Mouse (Mus musculus): ENCODE results near the gene Ptger1. TPM values are rescaled to one million over a fixed set of nuclear protein-coding genes. Genes with fewer than 3 reads are reported as not detected.
A peak's percentile ranks its signal among the peaks of the same experiment; 100 is the strongest.

The Ptger1 gene
- polyA plus RNA-seq, 1 experiment from 2014 or later: 0.46 TPM

DNA sequence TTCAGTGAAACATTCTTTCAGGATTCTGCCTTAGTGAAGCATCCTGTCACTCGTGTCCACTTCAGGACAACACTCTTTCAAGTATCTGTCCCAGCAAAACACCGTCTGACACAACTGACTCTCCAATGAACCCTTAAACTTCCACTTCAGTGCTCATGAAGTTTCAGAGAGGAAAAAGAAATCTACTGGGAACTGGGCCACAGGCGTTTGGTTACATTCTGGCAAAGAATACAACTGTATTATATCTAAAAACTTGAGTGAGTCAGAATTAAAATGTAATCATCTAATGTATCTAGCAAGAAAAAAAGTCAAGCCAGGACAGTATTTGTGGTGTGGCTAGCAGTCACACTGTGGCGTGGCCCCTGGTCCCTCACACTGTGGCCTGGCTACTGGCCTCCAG is 27.6 kb upstream of the Ptger1 start:
- WGBS: 74% methylated on average over 4 of the region's 4 CpGs
- Histone ChIP-seq H3K27me3 (no peaks in the 10 kb centered on the region), H3K27ac (replicated peaks) (no peak overlapping the region), H3K36me3 (no peaks in the 10 kb centered on the region), H3K9me3 (peaks cover 7% of the 10 kb centered on the region; the same call in 1 of the 2 replicates), H3K4me3 (no peak overlapping the region), H3K4me1 (replicated peaks) (no peaks in the 10 kb centered on the region), H3K4me2 (no peak overlapping the region), H3K9ac (no peak overlapping the region)
- ATAC-seq (ENCODE audit: low read depth): no peak

GRCm38 (mm10) chr8:83639649-83640048 is 26.8 kb upstream of the Ptger1 start:
- Histone ChIP-seq H3K4me1 (replicated peaks) (no peaks in the 10 kb centered on the region), H3K27ac (replicated peaks) (no peak overlapping the region), H3K4me3 (no peak overlapping the region), H3K9me3 (peaks cover 7% of the 10 kb centered on the region; the same call in 1 of the 2 replicates), H3K36me3 (no peaks in the 10 kb centered on the region), H3K4me2 (no peak overlapping the region), H3K9ac (no peak overlapping the region), H3K27me3 (no peaks in the 10 kb centered on the region)
- ATAC-seq (ENCODE audit: low read depth): no peak
- 76% methylated on average over 5 of the region's 5 CpGs for WGBS

DNA sequence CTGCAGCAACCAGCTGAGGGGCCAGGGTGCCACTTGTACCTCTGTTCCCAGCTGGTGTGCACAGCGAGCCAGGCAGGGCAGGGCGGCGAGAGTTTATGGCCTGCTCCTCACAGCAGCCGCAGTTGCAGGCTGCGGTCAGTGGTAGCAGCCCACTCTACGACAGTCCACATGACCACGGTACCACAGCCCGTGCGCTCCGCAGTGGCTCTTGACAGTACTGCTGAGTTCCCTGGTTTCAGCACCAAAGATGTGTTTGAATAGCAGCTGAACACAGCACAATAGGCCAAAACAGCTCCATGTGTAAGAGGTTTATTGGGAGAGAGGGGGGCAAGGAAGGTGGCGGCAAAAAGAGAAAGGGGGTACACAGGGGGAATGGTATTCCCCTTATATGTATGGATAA is 19.0 kb upstream of the Ptger1 start:
- H3K4me3 ChIP-seq: no peak overlapping the region
- H3K4me1 ChIP-seq (replicated peaks): peaks cover 5% of the 10 kb centered on the region
- WGBS: 93% methylated on average over 11 of the region's 11 CpGs
- ATAC-seq (ENCODE audit: low read depth): no peak
- no peaks in the 10 kb centered on the region for H3K36me3 ChIP-seq
- H3K27me3 ChIP-seq: no peaks in the 10 kb centered on the region
- H3K9me3 ChIP-seq: 0 out of 2 replicates have a peak, but pooled peaks cover 3% of the 10 kb centered on the region
- H3K9ac ChIP-seq: no peak overlapping the region
- no peak overlapping the region for H3K4me2 ChIP-seq
- H3K27ac ChIP-seq (replicated peaks): no peak overlapping the region

GRCm38 (mm10) chr8:83648031-83648430 is 18.4 kb upstream of the Ptger1 start:
- no peaks in the 10 kb centered on the region for H3K36me3 ChIP-seq

DNA sequence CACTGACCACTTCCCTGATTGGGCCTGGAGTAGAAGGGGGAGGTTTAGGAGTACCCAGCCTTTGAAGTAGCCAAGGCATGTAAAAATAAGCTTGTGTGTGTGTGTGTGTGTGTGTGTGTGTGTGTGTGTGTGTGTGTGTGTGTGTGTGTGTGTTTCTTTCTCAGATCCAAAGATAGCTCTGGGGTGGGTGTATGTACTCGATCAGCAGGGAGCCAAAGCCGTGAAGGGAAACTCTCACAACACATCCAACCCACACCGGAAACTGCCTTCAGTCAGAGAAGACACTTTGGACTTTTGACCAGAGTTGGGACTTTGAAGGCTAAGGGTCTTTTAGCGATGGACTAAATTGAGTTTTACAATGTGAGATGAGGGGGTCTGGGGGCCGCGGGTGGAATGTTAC is 16.8 kb upstream of the Ptger1 start:
- no peak for ATAC-seq (ENCODE audit: low read depth)
- 94% methylated on average over 6 of the region's 6 CpGs for WGBS
- Histone ChIP-seq H3K4me1 (replicated peaks) (peaks cover 21% of the 10 kb centered on the region), H3K9me3 (0 out of 2 replicates have a peak, but pooled peaks cover 3% of the 10 kb centered on the region), H3K27me3 (no peaks in the 10 kb centered on the region), H3K9ac (no peak overlapping the region), H3K4me3 (no peak overlapping the region), H3K27ac (replicated peaks) (no peak overlapping the region), H3K36me3 (no peaks in the 10 kb centered on the region), H3K4me2 (no peak overlapping the region)

More at GRCm38 (mm10) chr8:83648031-83648430, 18.4 kb upstream of the Ptger1 start:
- no peak for ATAC-seq (ENCODE audit: low read depth)
- Histone ChIP-seq H3K4me1 (replicated peaks) (peaks cover 7% of the 10 kb centered on the region), H3K27me3 (no peaks in the 10 kb centered on the region), H3K4me2 (no peak overlapping the region), H3K4me3 (no peak overlapping the region), H3K27ac (replicated peaks) (no peak overlapping the region), H3K9ac (no peak overlapping the region), H3K9me3 (0 out of 2 replicates have a peak, but pooled peaks cover 3% of the 10 kb centered on the region)
- 94% methylated on average over 4 of the region's 4 CpGs for WGBS

DNA sequence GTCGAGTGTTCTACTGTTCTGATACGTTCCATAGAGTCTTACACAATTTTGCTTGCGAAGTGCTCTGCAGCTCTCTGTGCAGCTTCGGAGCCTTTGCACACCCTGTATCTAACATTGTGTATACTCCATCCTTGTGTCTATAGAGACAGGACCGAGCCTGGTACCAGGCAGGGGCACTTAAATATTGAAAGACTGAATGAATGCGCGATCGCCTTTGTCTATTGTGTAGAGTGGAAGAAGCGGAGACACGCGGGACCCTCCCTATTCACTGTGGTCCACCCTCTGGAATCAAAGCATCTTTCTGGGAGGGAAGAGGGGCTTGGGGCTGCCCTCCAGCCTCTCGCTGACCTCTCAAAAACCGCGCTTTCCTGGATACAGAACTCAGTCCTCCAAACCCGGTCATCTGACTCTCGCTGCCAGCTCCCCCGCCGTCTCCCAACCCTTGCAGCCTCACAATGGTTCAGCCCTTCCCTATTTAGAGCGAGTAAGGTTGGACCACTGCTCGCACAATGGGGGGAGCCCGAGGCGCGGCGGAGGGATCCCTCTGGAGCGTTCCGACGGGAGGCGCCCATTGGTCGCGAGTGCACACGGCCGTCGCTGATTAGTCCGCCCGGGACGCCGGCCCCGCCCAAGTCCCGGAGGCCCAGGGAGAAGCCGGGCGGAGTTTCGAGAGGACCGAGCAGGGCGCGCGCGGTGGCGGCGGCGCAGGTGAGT is 14.3 kb upstream of the Ptger1 start, which contains the start of gene Gipc1:
Gene Gipc1, plus strand, starts transcription at position 648 of the 714 bp plus-strand sequence.
- Histone ChIP-seq H3K4me3 (peak within 1 kb of the TSS; percentile 84), H3K27me3 (no peaks in the 10 kb centered on the region), H3K9me3 (0 out of 2 replicates have a peak, but pooled peaks cover 3% of the 10 kb centered on the region), H3K9ac (peak within 1 kb of the TSS; percentile 91), H3K4me1 (replicated peaks) (peaks cover 32% of the 10 kb centered on the region), H3K27ac (replicated peaks) (peak within 1 kb of the TSS; percentile 93), H3K36me3 (no peaks in the 10 kb centered on the region), H3K4me2 (peak within 1 kb of the TSS; percentile 70)
- 6% methylated on average over 40 of the region's 50 CpGs for WGBS
- ATAC-seq (ENCODE audit: low read depth): peak; percentile 95

DNA sequence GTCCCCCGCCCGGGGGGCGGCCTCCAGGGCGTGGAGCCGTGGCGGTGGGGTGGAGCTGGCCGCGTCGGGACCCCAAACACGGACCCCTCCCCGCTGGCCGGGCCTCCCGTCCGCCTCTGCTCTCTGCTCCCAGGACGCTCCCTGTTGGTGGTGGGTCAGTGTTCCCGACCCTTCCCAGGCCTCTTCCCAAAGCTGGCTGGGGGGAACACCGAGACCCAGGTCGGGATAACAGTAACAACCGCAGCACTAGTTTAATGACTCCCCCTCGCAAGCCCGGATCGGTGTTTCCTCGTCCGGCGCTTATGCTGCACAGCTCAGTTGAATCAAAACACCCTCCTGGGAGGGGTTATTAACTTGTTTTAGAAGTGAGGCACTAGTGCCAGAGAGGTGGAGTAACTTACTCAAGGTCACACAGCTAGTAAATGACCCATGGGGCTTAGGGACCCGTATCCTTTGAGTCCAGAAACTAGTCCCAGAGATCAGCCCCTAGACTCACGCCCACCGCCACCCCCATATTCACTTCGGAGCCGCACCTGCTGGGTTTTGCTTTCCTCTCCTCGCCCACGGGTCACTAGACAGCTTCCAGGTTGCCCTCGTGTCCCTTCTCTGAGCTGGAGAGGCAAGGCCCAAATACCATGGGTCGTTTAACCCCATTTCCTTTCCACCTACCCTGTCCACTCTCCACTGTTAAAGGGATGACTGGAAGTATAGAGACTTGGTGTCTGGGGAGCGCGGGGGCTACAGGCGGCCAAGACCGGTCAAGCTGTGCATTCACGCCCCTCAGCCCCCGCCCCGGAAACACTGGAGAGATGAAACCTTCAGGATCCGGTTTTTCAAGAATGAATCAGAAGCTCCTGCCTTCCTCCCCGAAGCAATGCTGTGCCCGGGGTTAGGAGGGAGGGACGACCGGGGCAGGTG is 13.5 kb upstream of the Ptger1 start:
- Histone ChIP-seq H3K4me3 (peak overlapping the region; percentile 84), H3K36me3 (no peaks in the 10 kb centered on the region), H3K4me2 (peak overlapping the region; percentile 70), H3K9me3 (0 out of 2 replicates have a peak, but pooled peaks cover 1% of the 10 kb centered on the region), H3K9ac (peak overlapping the region; percentile 91), H3K27me3 (no peaks in the 10 kb centered on the region), H3K4me1 (replicated peaks) (peaks cover 32% of the 10 kb centered on the region), H3K27ac (replicated peaks) (peak overlapping the region; percentile 66; the same call in 1 of the 2 replicates)
- 3% methylated on average over 42 of the region's 46 CpGs for WGBS
- ATAC-seq (ENCODE audit: low read depth): peak; percentile 29

- H3K27ac ChIP-seq (replicated peaks): no peak overlapping the region
- H3K4me3 ChIP-seq: peak overlapping the region; percentile 84
- 44% methylated on average over 10 of the region's 10 CpGs for WGBS
- H3K4me2 ChIP-seq: peak overlapping the region; percentile 70
- H3K4me1 ChIP-seq (replicated peaks): peaks cover 32% of the 10 kb centered on the region
- no peaks in the 10 kb centered on the region for H3K9me3 ChIP-seq
- H3K36me3 ChIP-seq: no peaks in the 10 kb centered on the region
- peak overlapping the region; percentile 91 for H3K9ac ChIP-seq
- ATAC-seq (ENCODE audit: low read depth): no peak
- H3K27me3 ChIP-seq: no peaks in the 10 kb centered on the region
Observed at GRCm38 (mm10) chr8:83653662-83654017, 12.8 kb upstream of the Ptger1 start.

GRCm38 (mm10) chr8:83654725-83655124 is 11.8 kb upstream of the Ptger1 start:
- Histone ChIP-seq H3K27ac (replicated peaks) (no peak overlapping the region), H3K9ac (no peak overlapping the region), H3K4me1 (replicated peaks) (peaks cover 34% of the 10 kb centered on the region), H3K36me3 (no peaks in the 10 kb centered on the region), H3K4me3 (no peak overlapping the region), H3K9me3 (no peaks in the 10 kb centered on the region), H3K4me2 (no peak overlapping the region), H3K27me3 (no peaks in the 10 kb centered on the region)
- 96% methylated on average over 6 of the region's 6 CpGs for WGBS
- ATAC-seq (ENCODE audit: low read depth): no peak

DNA sequence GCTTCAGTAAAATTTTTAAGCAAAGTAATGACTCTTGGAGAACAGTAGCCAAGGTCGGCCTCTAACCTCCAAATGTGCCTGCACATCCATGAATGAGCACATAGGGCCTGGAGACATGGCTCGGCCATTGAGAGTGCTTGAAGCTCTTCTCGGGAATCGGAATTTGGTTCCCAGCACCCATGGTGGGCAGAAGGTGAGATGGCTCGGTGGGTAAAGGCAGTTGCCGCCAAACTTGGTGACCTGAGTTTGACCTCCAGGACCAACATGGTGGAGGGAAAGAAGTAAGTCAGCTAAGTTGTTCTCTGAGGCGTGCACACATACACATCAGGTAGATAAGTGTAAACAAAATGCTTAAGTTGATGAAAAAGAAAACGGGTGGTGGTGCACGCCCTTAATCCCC is 10.4 kb upstream of the Ptger1 start:
- peaks cover 47% of the 10 kb centered on the region for H3K4me1 ChIP-seq (replicated peaks)
- ATAC-seq (ENCODE audit: low read depth): no peak
- no peak overlapping the region for H3K9ac ChIP-seq
- H3K36me3 ChIP-seq: no peaks in the 10 kb centered on the region
- WGBS: 93% methylated on average over 9 of the region's 9 CpGs
- H3K9me3 ChIP-seq: no peaks in the 10 kb centered on the region
- no peak overlapping the region for H3K4me2 ChIP-seq
- no peak overlapping the region for H3K4me3 ChIP-seq
- H3K27ac ChIP-seq (replicated peaks): no peak overlapping the region
- no peaks in the 10 kb centered on the region for H3K27me3 ChIP-seq

- H3K36me3 ChIP-seq: no peaks in the 10 kb centered on the region
- no peak overlapping the region for H3K4me2 ChIP-seq
- H3K4me1 ChIP-seq (replicated peaks): peaks cover 52% of the 10 kb centered on the region
- no peaks in the 10 kb centered on the region for H3K27me3 ChIP-seq
- H3K9me3 ChIP-seq: no peaks in the 10 kb centered on the region
- H3K4me3 ChIP-seq: no peak overlapping the region
- WGBS: 81% methylated on average over 13 of the region's 13 CpGs
- no peak for ATAC-seq (ENCODE audit: low read depth)
- no peak overlapping the region for H3K9ac ChIP-seq
- 0 out of 2 replicates have a peak overlapping the region, but pooled peaks have one; percentile 9 for H3K27ac ChIP-seq (replicated peaks)
Observed at GRCm38 (mm10) chr8:83656484-83657246, 9.8 kb upstream of the Ptger1 start.

Data from neural tube, embryonic 13.5 days (tissue).